Comparison of ENCODE assay signal across 8 mouse cellular contexts in the genomic region with DNA sequence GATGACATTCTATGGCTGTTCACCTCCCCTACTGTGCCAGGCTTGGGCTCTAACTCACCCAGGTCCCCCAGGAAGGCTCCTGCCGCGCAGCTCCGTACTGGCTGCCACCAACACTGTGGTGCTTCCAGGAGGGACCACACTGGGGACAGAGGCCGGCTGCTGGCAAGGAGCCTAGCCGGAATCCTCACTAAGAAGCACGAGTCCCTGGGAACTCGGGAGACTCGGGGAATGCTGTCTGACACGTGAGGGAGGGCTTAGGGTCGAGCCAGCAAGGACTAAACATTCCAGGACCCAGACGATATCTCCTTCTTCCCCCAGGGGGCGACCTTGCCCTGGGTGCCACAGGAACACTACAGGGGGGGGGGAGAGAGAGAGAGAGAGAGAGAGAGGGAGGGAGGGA.
DNase-seq lines count a peak whose midpoint lies in the region; ATAC-seq lines count a peak whose summit lies in the region.

No protein-coding gene starts in this region.

- no peaks in the 10 kb centered on the region for H3K9me3 ChIP-seq in embryonic facial prominence, embryonic 11.5 days (replicated peaks; ENCODE audit: control insufficient read depth, low read length)
- H3K9me3 ChIP-seq in limb, embryonic 10.5 days (replicated peaks) = no peaks in the 10 kb centered on the region

- no peaks in the 10 kb centered on the region for H3K4me1 ChIP-seq in embryonic facial prominence, embryonic 11.5 days (ENCODE audit: control insufficient read depth, insufficient read depth, low read length)
- H3K4me1 ChIP-seq in limb, embryonic 10.5 days = peaks cover 34% of the 10 kb centered on the region

- ATAC-seq in cerebellum, adult (ENCODE audit: insufficient number of reproducible peaks, low FRiP score, low TSS enrichment) = 0 out of 2 replicates have a peak, but pooled peaks have one; percentile 20
- peak; percentile 31; the same call in 1 of the 2 replicates for ATAC-seq in embryonic facial prominence, embryonic 11.5 days (replicated peaks; ENCODE audit: insufficient number of reproducible peaks, low FRiP score, low TSS enrichment, low read depth)

- WGBS in embryonic facial prominence, embryonic 11.5 days = 3% methylated on average over 11 of the region's 12 CpGs
- 2% methylated on average over 11 of the region's 12 CpGs for WGBS in limb, embryonic 10.5 days

- no peak overlapping the region for H3K27ac ChIP-seq in embryonic facial prominence, embryonic 11.5 days (replicated peaks; ENCODE audit: low read depth, low read length)
- H3K27ac ChIP-seq in limb, embryonic 10.5 days = 0 out of 2 replicates have a peak overlapping the region, but pooled peaks have one; percentile 9

- H3K36me3 ChIP-seq in embryonic facial prominence, embryonic 11.5 days (replicated peaks; ENCODE audit: control insufficient read depth, insufficient read depth, low read depth, low read length) = no peaks in the 10 kb centered on the region
- H3K36me3 ChIP-seq in limb, embryonic 10.5 days = no peaks in the 10 kb centered on the region

- no peaks in the 10 kb centered on the region; the same call in 1 of the 2 replicates for H3K27me3 ChIP-seq in embryonic facial prominence, embryonic 11.5 days (ENCODE audit: control insufficient read depth, insufficient read depth, low read length)
- H3K27me3 ChIP-seq in limb, embryonic 10.5 days (ENCODE audit: low read depth, poor library complexity, severe bottlenecking) = peaks cover 12% of the 10 kb centered on the region; the same call in 1 of the 2 replicates

- DNase-seq in cerebellum, adult 9-10 months = no peak
- DNase-seq in ZHBTc4 (ENCODE audit: low read depth, low spot score) = peak; percentile 88
- DNase-seq in embryonic facial prominence, embryonic 11.5 days (ENCODE audit: low spot score) = peak; percentile 63
- DNase-seq in heart, postnatal 4 days = peak; percentile 56
- peak; percentile 55 for DNase-seq in limb, embryonic 10.5 days (ENCODE audit: low spot score)
- peak; percentile 6 for DNase-seq in ovary, postnatal 36 days (ENCODE audit: low spot score)
- no peak for DNase-seq in spleen, adult 12 weeks (ENCODE audit: low spot score)

- H3K4me2 ChIP-seq in embryonic facial prominence, embryonic 11.5 days (ENCODE audit: low read depth, low read length) = peak overlapping the region; percentile 37

- H3K4me3 ChIP-seq in embryonic facial prominence, embryonic 11.5 days (ENCODE audit: low read depth, low read length) = no peak overlapping the region
- peak overlapping the region; percentile 50 for H3K4me3 ChIP-seq in limb, embryonic 10.5 days

- H3K9ac ChIP-seq in embryonic facial prominence, embryonic 11.5 days (replicated peaks; ENCODE audit: low read length) = no peak overlapping the region; the same call in 1 of the 2 replicates

Comparison
In these comparisons a context has a peak if more than half of its experiments do, and no peak if none do; other contexts are left out.
1. DNase-seq: peak in ZHBTc4 (single experiment), embryonic facial prominence, embryonic 11.5 days (single experiment), heart, postnatal 4 days (single experiment), limb, embryonic 10.5 days (single experiment) and ovary, postnatal 36 days (single experiment); none in cerebellum, adult 9-10 months (single experiment) and spleen, adult 12 weeks (single experiment).